In genomic region chr19:31868076-31868475, GRCm38 (mm10) we compare ENCODE assay signal across 34 mouse cellular contexts. TPM values are rescaled to one million over a fixed set of nuclear protein-coding genes. Genes with fewer than 3 reads are reported as not detected.
A peak's percentile ranks its signal among the peaks of the same experiment; 100 is the strongest.
DNase-seq lines count a peak whose midpoint lies in the region; ATAC-seq and TF ChIP-seq lines count a peak whose summit lies in the region.
"Had no signal": no experiment of that assay in that cellular context is flagged by ENCODE, and none has a peak within 500 bp of the region (broad histone marks: within the 10 kb centered on the region; RNA-seq: fewer than 3 reads in every experiment).

No protein-coding gene starts in this region.

- no peak for TF ChIP-seq EP300 in lung, postnatal 0 days (IDR thresholded peaks at IDR 0.05)

- 54% methylated on average over 4 of the region's 4 CpGs for WGBS in kidney, adult 2 months
- 86% methylated on average over 4 of the region's 4 CpGs for WGBS in kidney, embryonic 14.5 days
- 54% methylated on average over 4 of the region's 4 CpGs for WGBS in lung, postnatal 0 days
- 53% methylated on average over 4 of the region's 4 CpGs for WGBS in intestine, embryonic 15.5 days
- 43% methylated on average over 4 of the region's 4 CpGs for WGBS in liver, embryonic 16.5 days (ENCODE audit: insufficient replicate concordance)

- no peak for TF ChIP-seq CTCF in kidney, adult 2 months (conservative IDR thresholded peaks at IDR 0.05; ENCODE audit: insufficient read depth, insufficient read length, low read depth, low read length)
- TF ChIP-seq CTCF in lung, postnatal 0 days (IDR thresholded peaks at IDR 0.05): no peak

- H3K4me2 ChIP-seq in kidney, embryonic 14.5 days (replicated peaks; ENCODE audit: low read depth, low read length): no peak overlapping the region
- H3K4me2 ChIP-seq in lung, postnatal 0 days (replicated peaks; ENCODE audit: low read depth, low read length): no peak overlapping the region
- no peak overlapping the region for H3K4me2 ChIP-seq in intestine, embryonic 15.5 days (replicated peaks)
- peak overlapping the region; percentile 34 for H3K4me2 ChIP-seq in liver, embryonic 16.5 days (ENCODE audit: low read depth, low read length)
- H3K4me2 ChIP-seq: embryonic facial prominence, embryonic 12.5 days; heart, embryonic 12.5 days; hindbrain, embryonic 15.5 days; limb, embryonic 12.5 days; midbrain, embryonic 13.5 days; neural tube, embryonic 13.5 days; stomach, embryonic 15.5 days had no signal

- no peaks in the 10 kb centered on the region for H3K4me1 ChIP-seq in kidney, adult 2 months (ENCODE audit: control insufficient read depth, insufficient read depth, low read length)
- no peaks in the 10 kb centered on the region for H3K4me1 ChIP-seq in kidney, embryonic 14.5 days (ENCODE audit: control insufficient read depth, insufficient read depth, low read length)
- H3K4me1 ChIP-seq in lung, postnatal 0 days (ENCODE audit: insufficient read depth, low read depth, low read length): no peaks in the 10 kb centered on the region
- H3K4me1 ChIP-seq in intestine, embryonic 15.5 days (replicated peaks): peaks cover 5% of the 10 kb centered on the region; the same call in 1 of the 2 replicates
- no peaks in the 10 kb centered on the region for H3K4me1 ChIP-seq in liver, embryonic 16.5 days (ENCODE audit: control insufficient read depth, low read depth, low read length)
- H3K4me1 ChIP-seq: embryonic facial prominence, embryonic 12.5 days; heart, embryonic 12.5 days; hindbrain, embryonic 15.5 days; limb, embryonic 12.5 days; midbrain, embryonic 13.5 days; neural tube, embryonic 13.5 days; stomach, embryonic 15.5 days had no signal

- no peak overlapping the region for H3K4me3 ChIP-seq in kidney, adult 2 months (ENCODE audit: insufficient read depth, low read depth, low read length)
- no peak overlapping the region for H3K4me3 ChIP-seq in kidney, embryonic 14.5 days (ENCODE audit: low read length)
- no peak overlapping the region for H3K4me3 ChIP-seq in lung, postnatal 0 days (ENCODE audit: low read depth, low read length)
- H3K4me3 ChIP-seq in intestine, embryonic 15.5 days (replicated peaks): no peak overlapping the region
- H3K4me3 ChIP-seq in liver, embryonic 16.5 days (ENCODE audit: low read depth, low read length): no peak overlapping the region
- H3K4me3 ChIP-seq: embryonic facial prominence, embryonic 12.5 days; gastrocnemius, adult 2 months; heart, adult 2 months; heart, embryonic 12.5 days; hindbrain, embryonic 15.5 days; limb, embryonic 12.5 days; midbrain, embryonic 13.5 days; neural tube, embryonic 13.5 days had no signal

- no peak for ATAC-seq in kidney, embryonic 14.5 days (ENCODE audit: low FRiP score, low TSS enrichment)
- ATAC-seq in lung, postnatal 0 days: no peak
- peak; percentile 21; the same call in 1 of the 2 replicates for ATAC-seq in intestine, embryonic 15.5 days
- ATAC-seq in liver, embryonic 16.5 days (ENCODE audit: low read depth): no peak
- ATAC-seq: forebrain, embryonic 14.5 days; inflammation-experienced regulatory T-cells, adult 6 months; midbrain, embryonic 13.5 days had no signal

- no peaks in the 10 kb centered on the region for H3K27me3 ChIP-seq in kidney, adult 2 months (replicated peaks; ENCODE audit: control insufficient read depth, insufficient read depth, low read length)
- no peaks in the 10 kb centered on the region for H3K27me3 ChIP-seq in kidney, embryonic 14.5 days (ENCODE audit: control insufficient read depth, insufficient read depth, low read length)
- H3K27me3 ChIP-seq in lung, postnatal 0 days (replicated peaks; ENCODE audit: insufficient read depth, low read length): no peaks in the 10 kb centered on the region
- H3K27me3 ChIP-seq in intestine, embryonic 15.5 days (replicated peaks): no peaks in the 10 kb centered on the region
- no peaks in the 10 kb centered on the region for H3K27me3 ChIP-seq in liver, embryonic 16.5 days (ENCODE audit: control insufficient read depth, insufficient read depth, low read depth, low read length)
- H3K27me3 ChIP-seq: embryonic facial prominence, embryonic 12.5 days; heart, embryonic 12.5 days; hindbrain, embryonic 15.5 days; limb, embryonic 12.5 days; midbrain, embryonic 13.5 days; neural tube, embryonic 13.5 days; stomach, embryonic 15.5 days had no signal

- intact Hi-C loops in left cerebral cortex, postnatal 14 days (cut with DNase I): loop anchor here (10.0 kb wide), 1 partner anchor 97 kb away; no protein-coding TSS in a partner anchor

- peak; percentile 45 for DNase-seq in kidney, adult 2 months
- DNase-seq in lung, postnatal 0 days (ENCODE audit: low spot score): peak; percentile 42
- no peak for DNase-seq in lung, postnatal 14 days
- DNase-seq in left cerebral cortex, adult 8-10 months (ENCODE audit: low spot score in 2 of 2): no peak
- DNase-seq in left cerebral cortex, postnatal 14 days (ENCODE audit: low spot score in 2 of 2): no peak
- DNase-seq: adrenal gland, adult 8-10 months; cerebellum, adult 8-10 months; cerebellum, postnatal 25 days; gastrocnemius, adult 2 months; gastrocnemius, postnatal 36 days; heart, adult 2 months; heart, postnatal 4 days; layer of hippocampus, adult 9-11 months; lung, adult 18-20 months; thymus, postnatal 14 days had no signal

- H3K27ac ChIP-seq in kidney, adult 2 months (ENCODE audit: insufficient read depth, low read depth, low read length): peak overlapping the region; percentile 16; the same call in 1 of the 2 replicates
- H3K27ac ChIP-seq in kidney, embryonic 14.5 days (ENCODE audit: low read depth, low read length): no peak overlapping the region
- no peak overlapping the region for H3K27ac ChIP-seq in lung, postnatal 0 days (ENCODE audit: low read length)
- H3K27ac ChIP-seq in intestine, embryonic 15.5 days: no peak overlapping the region
- peak overlapping the region; percentile 53 for H3K27ac ChIP-seq in liver, embryonic 16.5 days (ENCODE audit: low read length)
- H3K27ac ChIP-seq: embryonic facial prominence, embryonic 12.5 days; gastrocnemius, adult 2 months; heart, adult 2 months; hindbrain, embryonic 15.5 days; limb, embryonic 12.5 days; macrophage; midbrain, embryonic 13.5 days; neural tube, embryonic 13.5 days; stomach, embryonic 15.5 days had no signal

- TF ChIP-seq POLR2A in kidney, adult 2 months (IDR thresholded peaks at IDR 0.05; ENCODE audit: low read depth, low read length): no peak

- H3K9ac ChIP-seq in kidney, embryonic 14.5 days (ENCODE audit: low read depth, low read length): no peak overlapping the region
- H3K9ac ChIP-seq in lung, postnatal 0 days (replicated peaks; ENCODE audit: low read depth): no peak overlapping the region
- no peak overlapping the region for H3K9ac ChIP-seq in intestine, embryonic 15.5 days
- H3K9ac ChIP-seq in liver, embryonic 16.5 days (ENCODE audit: low read depth, low read length): no peak overlapping the region
- H3K9ac ChIP-seq: embryonic facial prominence, embryonic 12.5 days; heart, embryonic 12.5 days; hindbrain, embryonic 15.5 days; limb, embryonic 12.5 days; midbrain, embryonic 13.5 days; neural tube, embryonic 13.5 days; stomach, embryonic 15.5 days had no signal

- H3K9me3 ChIP-seq in kidney, embryonic 14.5 days (ENCODE audit: control insufficient read depth, low read length): no peaks in the 10 kb centered on the region
- no peaks in the 10 kb centered on the region for H3K9me3 ChIP-seq in lung, postnatal 0 days (ENCODE audit: low read length)
- H3K9me3 ChIP-seq in intestine, embryonic 15.5 days: no peaks in the 10 kb centered on the region
- H3K9me3 ChIP-seq in liver, embryonic 16.5 days (replicated peaks; ENCODE audit: control insufficient read depth, low read length): no peaks in the 10 kb centered on the region
- H3K9me3 ChIP-seq: embryonic facial prominence, embryonic 12.5 days; G1E; heart, embryonic 12.5 days; hindbrain, embryonic 15.5 days; limb, embryonic 12.5 days; midbrain, embryonic 13.5 days; neural tube, embryonic 13.5 days; stomach, embryonic 15.5 days had no signal

- H3K36me3 ChIP-seq in kidney, adult 2 months (ENCODE audit: control insufficient read depth, insufficient read depth, low read length): no peaks in the 10 kb centered on the region
- no peaks in the 10 kb centered on the region for H3K36me3 ChIP-seq in kidney, embryonic 14.5 days (ENCODE audit: control insufficient read depth, insufficient read depth, low read length)
- no peaks in the 10 kb centered on the region for H3K36me3 ChIP-seq in lung, postnatal 0 days (ENCODE audit: insufficient read depth, low read length)
- no peaks in the 10 kb centered on the region for H3K36me3 ChIP-seq in intestine, embryonic 15.5 days
- H3K36me3 ChIP-seq in liver, embryonic 16.5 days (ENCODE audit: control insufficient read depth, insufficient read depth): no peaks in the 10 kb centered on the region
- H3K36me3 ChIP-seq: embryonic facial prominence, embryonic 12.5 days; G1E; heart, embryonic 12.5 days; hindbrain, embryonic 15.5 days; limb, embryonic 12.5 days; midbrain, embryonic 13.5 days; neural tube, embryonic 13.5 days; stomach, embryonic 15.5 days had no signal

RNA-seq across cellular contexts. Expression of gene A1cf, which starts 0.5 kb away (rescaled TPM):
- polyA plus RNA-seq in kidney, adult 2 months (2012; rRNA removed): 26.3 and 27.9 TPM in 2 replicates
- 0.47 and 0.79 TPM in 2 replicates for polyA plus RNA-seq in kidney, embryonic 14.5 days (2014; fragmentation: Nextera tagmentation; extraction: Ambion mirVana)
- not detected in 2 replicates for polyA plus RNA-seq in lung, postnatal 0 days (2015; fragmentation: Nextera tagmentation; extraction: Ambion mirVana)
- polyA plus RNA-seq in intestine, embryonic 15.5 days (2015; fragmentation: Nextera tagmentation; extraction: Ambion mirVana): 8.9 and 11.1 TPM in 2 replicates
- 10.7 and 11.1 TPM in 2 replicates for polyA plus RNA-seq in liver, embryonic 16.5 days (2015; fragmentation: Nextera tagmentation; extraction: Ambion mirVana)
- total RNA-seq in left cerebral cortex, adult 8-10 months (2022): not detected
- not detected for total RNA-seq in left cerebral cortex, postnatal 14 days (2021)
- total RNA-seq: gastrocnemius, adult 2 months; gastrocnemius, postnatal 36 days; heart, adult 2 months; heart, postnatal 4 days; left cerebral cortex, postnatal 25 days; megakaryocyte-erythroid progenitor cell, adult 5-6 weeks had no signal
- polyA plus RNA-seq: embryonic facial prominence, embryonic 12.5 days; forebrain, embryonic 14.5 days; frontal cortex, adult 2 months; G1E; heart, adult 2 months; heart, postnatal 0 days; hindbrain, embryonic 15.5 days; inflammation-experienced regulatory T-cells, adult 6 months; limb, embryonic 12.5 days; macrophage; midbrain, embryonic 13.5 days; neural tube, embryonic 13.5 days; urinary bladder, adult 2 months had no signal

Comparison
In these comparisons a context has a peak if more than half of its experiments do, and no peak if none do; other contexts are left out.
1. DNase-seq: peak in kidney, adult 2 months (single experiment) and lung, postnatal 0 days (single experiment); none in lung, postnatal 14 days (single experiment), left cerebral cortex, adult 8-10 months (0 of 2) and left cerebral cortex, postnatal 14 days (0 of 2).
2. H3K27ac ChIP-seq: peak in kidney, adult 2 months (single experiment) and liver, embryonic 16.5 days (single experiment); none in kidney, embryonic 14.5 days (single experiment), lung, postnatal 0 days (single experiment) and intestine, embryonic 15.5 days (single experiment).